Mouse (Mus musculus) lung, embryonic 15.5 days (tissue): ENCODE results near the gene Tpmt. TPM values are rescaled to one million over a fixed set of nuclear protein-coding genes. Genes with fewer than 3 reads are reported as not detected.

Experiments
- polyA plus RNA-seq: library from polyadenylated mRNA; unstranded; fragments of >200 nt; fragmentation: Nextera tagmentation; extraction: Ambion mirVana; gene quantifications from 2 replicates; pipeline ENCODE4 v1.2.1, GENCODE M21; 2015

The Tpmt gene
- polyA plus RNA-seq, 1 experiment from 2014 or later: 23.8 TPM

Other genes with a start within 250 kb of the Tpmt start
- 30.6 and 32.5 TPM in 2 replicates for gene Kif13a, start 114.9 kb downstream of the Tpmt start, polyA plus RNA-seq
- gene Nhlrc1, start 29.9 kb downstream of the Tpmt start, polyA plus RNA-seq: 3.4 and 4.3 TPM in 2 replicates
- 9.8 and 10.5 TPM in 2 replicates for gene Kdm1b, start 1.2 kb downstream of the Tpmt start, polyA plus RNA-seq
- 307 and 327 TPM in 2 replicates for gene Dek, start 61.5 kb upstream of the Tpmt start, polyA plus RNA-seq
- gene Rnf144b, start 77.9 kb upstream of the Tpmt start, polyA plus RNA-seq: 1.1 and 1.3 TPM in 2 replicates